Mouse (Mus musculus) liver, postnatal 0 days (tissue): ENCODE measurements around the gene E2f2. TPM values are rescaled to one million over a fixed set of nuclear protein-coding genes. Genes with fewer than 3 reads are reported as not detected.

ENCODE experiments used
- ATAC-seq: fragments of 200-750 bp; cut with Nextera tagmentation; 2 replicates; pipeline ENCODE4 v1.8.0; 2017; ENCODE audit warnings: mild to moderate bottlenecking, moderate library complexity
- DNase-seq: peaks from one replicate; pipeline ENCODE4 v3.0.0-alpha.2; 2016
- H3K27ac ChIP-seq: fragments of 300-500 bp; sonication (generic); 2 replicates; pipeline ENCODE4 v1.5.1; 2014; ENCODE audit warnings: antibody characterized with exemption, moderate library complexity, mild to moderate bottlenecking, low read depth
- H3K27me3 ChIP-seq: fragments of 300-500 bp; sonication (generic); 2 replicates; pipeline ENCODE4 v1.6.1; 2014; ENCODE audit warnings: low read length, control low read depth, mixed read lengths; ENCODE audit not compliant: insufficient read depth
- H3K36me3 ChIP-seq: fragments of 300-500 bp; sonication (generic); replicated peaks from 2 replicates; pipeline ENCODE4 v1.6.1; 2014; ENCODE audit warnings: mild to moderate bottlenecking, control low read depth, low read length, moderate library complexity, mixed read lengths; ENCODE audit not compliant: insufficient read depth
- H3K4me1 ChIP-seq: fragments of 300-500 bp; sonication (generic); 2 replicates; pipeline ENCODE4 v1.6.1; 2014; ENCODE audit warnings: antibody characterized with exemption, mild to moderate bottlenecking, control low read depth; ENCODE audit not compliant: insufficient read depth
- H3K4me2 ChIP-seq: fragments of 300-500 bp; sonication (generic); 2 replicates; pipeline ENCODE4 v1.6.1; 2014; ENCODE audit warnings: low read depth, mild to moderate bottlenecking, low read length, moderate library complexity, mixed read lengths
- H3K4me3 ChIP-seq: fragments of 300-500 bp; sonication (generic); 2 replicates; pipeline ENCODE4 v1.5.1; 2014; ENCODE audit warnings: low read depth, low read length
- H3K9ac ChIP-seq: fragments of 300-500 bp; sonication (generic); replicated peaks from 2 replicates; pipeline ENCODE4 v1.6.1; 2014; ENCODE audit warnings: mild to moderate bottlenecking, moderate library complexity
- H3K9me3 ChIP-seq: fragments of 300-500 bp; sonication (generic); 2 replicates; pipeline ENCODE4 v1.6.1; 2016; ENCODE audit warnings: mild to moderate bottlenecking, control low read depth, low read length, mixed read lengths
- CTCF ChIP-seq: sonication (generic); IDR thresholded peaks from 2 replicates; pipeline ENCODE4 v1.5.1; 2016; ENCODE audit warnings: antibody characterized with exemption, low read depth
- EP300 ChIP-seq: IDR thresholded peaks from 2 replicates; pipeline ENCODE4 v1.6.1; 2016; ENCODE audit warnings: antibody characterized with exemption, low read depth, mild to moderate bottlenecking
- WGBS: fragments of 180-500 bp; shearing (Covaris S2); extraction: QIAGEN DNeasy Blood & Tissue Kit; methylation state at CpG from one replicate; pipeline ENCODE4 v1.1.7; 2014; ENCODE audit not compliant: insufficient replicate concordance; 5-methylcytosine and 5-hydroxymethylcytosine counted together
- polyA plus RNA-seq: library from polyadenylated mRNA; unstranded; fragments of >200 nt; fragmentation: Nextera tagmentation; extraction: Ambion mirVana; gene quantifications from 2 replicates; pipeline ENCODE4 v1.2.1, GENCODE M21; 2015

Gene E2f2
- polyA plus RNA-seq, 1 experiment from 2014 or later = 48.6 TPM

DNA sequence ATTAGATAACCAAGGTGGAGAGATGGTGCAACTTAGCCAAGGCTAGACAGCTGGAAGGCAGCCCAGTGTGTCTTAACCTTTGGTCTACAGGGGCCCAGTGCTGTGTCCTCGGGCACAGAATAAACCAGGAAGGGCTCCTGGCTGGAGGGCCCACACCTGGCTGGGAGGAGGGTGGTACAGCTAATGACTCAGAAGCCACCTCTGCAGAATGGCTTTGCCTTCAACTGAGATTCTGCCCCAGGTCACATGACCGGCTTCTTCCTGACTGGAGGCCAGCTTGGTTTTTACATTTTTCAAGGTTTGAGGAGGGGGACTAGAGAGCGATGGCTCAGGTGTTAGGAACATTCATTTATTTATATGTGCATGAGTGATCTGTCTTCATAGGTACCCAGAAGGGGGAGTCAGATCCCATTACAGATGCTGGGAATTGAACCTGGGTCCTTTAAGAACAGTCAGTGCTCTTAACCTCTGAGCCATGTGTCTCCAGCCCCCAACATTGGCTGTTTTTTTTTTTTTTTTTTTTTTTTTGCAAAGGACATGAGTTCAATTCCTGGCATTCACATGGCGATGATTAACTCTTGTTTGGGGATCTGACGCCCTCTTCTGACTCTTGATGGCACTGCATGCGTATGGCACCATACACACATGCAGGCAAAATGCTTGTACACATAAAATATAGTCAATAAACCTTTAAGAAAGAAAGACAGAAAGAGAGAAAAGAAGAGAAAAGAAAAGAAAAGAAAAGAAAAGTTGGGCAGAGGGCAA lies 17.0 kb downstream of the E2f2 start:
- H3K27ac ChIP-seq = peak overlapping the region; percentile 93
- no peak overlapping the region for H3K4me2 ChIP-seq
- no peaks in the 10 kb centered on the region for H3K9me3 ChIP-seq
- WGBS = 78% methylated on average over 6 of the region's 6 CpGs
- H3K4me1 ChIP-seq = peaks cover 35% of the 10 kb centered on the region
- DNase-seq = peak; percentile 62
- peak; percentile 69 for TF ChIP-seq CTCF
- TF ChIP-seq EP300 = no peak
- H3K27me3 ChIP-seq = no peaks in the 10 kb centered on the region
- peak; percentile 22 for ATAC-seq
- H3K36me3 ChIP-seq = peaks cover 89% of the 10 kb centered on the region
- 0 out of 2 replicates have a peak overlapping the region, but pooled peaks have one; percentile 17 for H3K9ac ChIP-seq
- H3K4me3 ChIP-seq = no peak overlapping the region

DNA sequence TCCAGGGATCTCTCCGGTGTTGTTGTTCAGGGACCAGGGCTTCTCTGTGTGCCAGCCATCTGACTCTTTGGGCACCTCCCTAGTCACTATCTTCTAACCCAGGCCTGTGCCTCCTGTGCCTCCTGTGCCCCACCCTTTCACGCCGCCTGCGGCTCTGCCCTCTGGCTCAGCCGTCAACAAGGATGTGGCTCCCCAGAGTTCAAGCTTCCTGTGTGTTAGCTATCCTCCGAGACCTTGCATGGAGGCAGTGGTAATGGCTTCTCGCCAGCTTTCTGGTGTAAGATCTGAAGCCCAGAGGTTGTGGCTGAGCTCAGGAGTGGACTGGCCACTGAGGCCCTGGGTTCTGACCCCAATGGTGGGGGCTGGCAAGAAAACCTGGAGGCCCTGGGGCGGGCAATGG lies 17.7 kb downstream of the E2f2 start:
- 50% methylated on average over 8 of the region's 8 CpGs for WGBS
- peak overlapping the region; percentile 39; the same call in 1 of the 2 replicates for H3K4me2 ChIP-seq
- peak overlapping the region; percentile 66 for H3K9ac ChIP-seq
- H3K27me3 ChIP-seq = no peaks in the 10 kb centered on the region
- peak; percentile 95 for ATAC-seq
- TF ChIP-seq CTCF = no peak
- peak; percentile 83 for TF ChIP-seq EP300
- peak; percentile 85 for DNase-seq
- peak overlapping the region; percentile 93 for H3K27ac ChIP-seq
- no peaks in the 10 kb centered on the region for H3K9me3 ChIP-seq
- H3K36me3 ChIP-seq = peaks cover 90% of the 10 kb centered on the region
- peaks cover 35% of the 10 kb centered on the region for H3K4me1 ChIP-seq
- H3K4me3 ChIP-seq = no peak overlapping the region

DNA sequence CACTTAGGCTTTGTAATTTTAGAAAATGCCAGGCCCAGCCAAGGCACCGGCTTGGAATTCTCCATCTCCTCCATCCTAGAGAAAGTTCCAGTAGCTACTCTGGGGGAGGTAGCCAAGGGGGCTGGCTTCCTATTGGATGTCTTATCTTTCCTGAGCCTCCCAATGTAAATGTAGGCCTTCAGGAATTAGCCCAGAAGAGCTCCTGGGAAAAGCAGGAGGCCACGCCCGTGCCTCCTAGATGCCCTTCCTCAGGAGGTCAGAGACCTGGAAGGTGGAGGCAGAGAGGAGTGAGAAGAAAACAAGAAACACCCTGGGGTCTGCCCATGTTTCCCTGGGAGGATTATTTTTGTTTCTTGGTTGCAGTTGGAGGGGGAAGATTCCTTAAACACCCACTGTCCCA lies 21.4 kb downstream of the E2f2 start:
- DNase-seq (no peak), ATAC-seq (no peak)
- Histone ChIP-seq H3K4me1 (peaks cover 13% of the 10 kb centered on the region), H3K36me3 (peaks cover 65% of the 10 kb centered on the region), H3K4me3 (no peak overlapping the region), H3K9me3 (no peaks in the 10 kb centered on the region), H3K9ac (no peak overlapping the region), H3K27me3 (no peaks in the 10 kb centered on the region), H3K4me2 (no peak overlapping the region), H3K27ac (peak overlapping the region; percentile 18; the same call in 1 of the 2 replicates)
- TF ChIP-seq EP300 = no peak
- TF ChIP-seq CTCF = no peak
- 90% methylated on average over 3 of the region's 3 CpGs for WGBS

DNA sequence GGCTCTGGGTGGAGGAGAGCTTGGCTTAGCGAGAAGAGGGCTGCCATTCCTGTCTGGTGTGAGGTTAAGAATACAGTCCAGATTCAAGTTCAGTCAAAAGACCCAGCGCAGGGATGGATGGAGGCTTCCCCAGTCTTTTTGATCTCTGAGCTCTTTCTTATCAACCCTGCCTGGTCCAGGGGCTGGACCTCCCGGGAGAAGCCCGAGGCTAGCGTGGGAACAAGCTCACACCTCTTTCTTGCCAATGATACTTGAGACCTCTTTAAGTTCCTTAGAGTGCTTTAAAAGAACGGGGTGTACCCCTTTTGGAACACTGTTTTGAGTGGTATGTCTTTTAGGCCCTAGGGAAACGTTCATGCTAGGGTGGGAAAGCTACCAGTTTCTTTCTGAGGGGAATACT lies 22.8 kb downstream of the E2f2 start:
- TF ChIP-seq EP300 (no peak), CTCF (no peak)
- H3K27me3 ChIP-seq = no peaks in the 10 kb centered on the region
- WGBS = 67% methylated on average over 7 of the region's 7 CpGs
- no peak overlapping the region for H3K9ac ChIP-seq
- peaks cover 59% of the 10 kb centered on the region for H3K36me3 ChIP-seq
- H3K27ac ChIP-seq = no peak overlapping the region
- no peak overlapping the region for H3K4me2 ChIP-seq
- no peak for ATAC-seq
- H3K9me3 ChIP-seq = no peaks in the 10 kb centered on the region
- peaks cover 12% of the 10 kb centered on the region for H3K4me1 ChIP-seq
- H3K4me3 ChIP-seq = no peak overlapping the region
- no peak for DNase-seq

DNA sequence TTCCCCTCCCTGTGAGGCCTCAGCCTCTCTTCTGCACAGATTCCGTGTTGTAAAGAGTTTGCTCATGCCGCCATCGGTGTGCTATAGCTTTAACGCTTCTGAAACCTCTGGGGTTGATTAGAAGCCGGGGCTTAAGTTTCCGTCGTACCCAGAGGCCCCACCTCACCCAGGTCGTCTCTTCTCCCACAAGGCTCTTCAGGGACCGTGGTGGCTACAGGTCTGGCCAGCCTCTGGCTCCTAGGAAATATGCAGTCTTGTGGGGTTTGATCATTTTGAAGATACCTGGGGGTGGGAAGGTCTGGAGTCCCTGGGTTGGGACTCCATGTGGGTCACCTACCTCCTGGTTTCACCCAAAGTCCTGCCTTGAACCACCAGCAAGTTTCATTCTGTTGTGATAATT lies 23.4 kb downstream of the E2f2 start:
- no peak for DNase-seq
- no peak overlapping the region for H3K9ac ChIP-seq
- no peaks in the 10 kb centered on the region for H3K27me3 ChIP-seq
- H3K36me3 ChIP-seq = peaks cover 53% of the 10 kb centered on the region
- no peaks in the 10 kb centered on the region for H3K9me3 ChIP-seq
- peaks cover 6% of the 10 kb centered on the region for H3K4me1 ChIP-seq
- TF ChIP-seq CTCF (no peak), EP300 (no peak)
- H3K4me2 ChIP-seq = no peak overlapping the region
- WGBS = 84% methylated on average over 9 of the region's 9 CpGs
- no peak overlapping the region for H3K27ac ChIP-seq
- no peak for ATAC-seq
- no peak overlapping the region for H3K4me3 ChIP-seq

DNA sequence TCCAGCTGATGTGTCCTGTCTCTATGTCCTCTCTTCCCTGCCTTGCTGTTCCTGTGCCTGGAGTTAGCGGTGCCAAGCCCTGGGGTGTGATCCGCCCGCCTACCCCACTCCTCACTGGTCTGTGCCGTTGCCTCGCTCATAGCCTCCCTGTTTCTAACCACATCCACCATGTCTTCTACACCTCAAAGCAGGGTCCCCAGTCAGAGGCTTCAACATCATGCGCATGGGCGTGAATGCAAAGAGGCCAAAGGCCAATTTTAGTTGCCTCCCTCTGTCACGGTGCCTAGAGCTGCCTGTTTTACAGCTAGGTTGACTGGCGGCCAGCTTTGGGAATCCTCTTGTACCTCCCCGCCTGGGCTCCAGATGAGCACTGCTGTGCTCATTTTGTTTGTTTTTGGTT lies 24.0 kb downstream of the E2f2 start:
- Histone ChIP-seq H3K9me3 (no peaks in the 10 kb centered on the region), H3K4me3 (no peak overlapping the region), H3K27ac (no peak overlapping the region), H3K4me1 (peaks cover 4% of the 10 kb centered on the region; the same call in 1 of the 2 replicates), H3K27me3 (no peaks in the 10 kb centered on the region), H3K9ac (no peak overlapping the region), H3K4me2 (no peak overlapping the region), H3K36me3 (peaks cover 47% of the 10 kb centered on the region)
- WGBS = 75% methylated on average over 10 of the region's 10 CpGs
- no peak for TF ChIP-seq CTCF
- TF ChIP-seq EP300 = no peak
- DNase-seq = no peak
- peak; percentile 18; the same call in 1 of the 2 replicates for ATAC-seq
